Mouse (Mus musculus): ENCODE measurements at regions not wholly inside any gene's neighbourhood (a gene's known extent, or its start where the extent isn't known, plus 50 kb on each side); places are given as distances from the start of the nearest gene placed in this dataset.

DNA sequence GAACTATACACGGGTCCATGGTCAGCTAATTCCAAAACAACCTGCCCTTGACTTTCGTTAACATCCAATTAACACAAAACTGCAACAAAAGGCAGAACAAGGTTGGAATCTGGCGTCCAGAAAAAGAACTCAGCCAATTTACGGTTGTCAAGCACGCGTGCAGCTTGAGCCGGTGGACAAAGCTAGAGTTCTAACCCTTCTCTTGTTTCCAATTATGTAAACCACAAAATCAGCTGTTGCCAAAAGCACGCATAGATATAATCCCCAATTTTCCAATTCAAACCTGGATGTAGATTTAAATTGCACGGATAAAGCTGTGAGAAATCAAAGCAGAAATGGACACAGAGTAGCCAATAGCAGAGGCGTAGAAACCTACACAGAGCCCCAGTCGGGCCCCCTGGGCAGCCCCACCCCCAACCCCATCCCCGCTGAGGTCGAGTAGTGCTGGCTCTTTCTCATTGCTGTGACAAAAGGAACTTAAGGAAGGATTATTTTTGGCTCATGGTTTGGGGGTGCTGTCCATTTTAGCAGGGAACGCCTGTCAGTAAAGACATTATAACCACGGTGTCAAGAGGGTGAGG lies 149.0 kb upstream of the Jarid2 start:
- TF ChIP-seq CTCF (IDR thresholded peaks at IDR 0.05; ENCODE audit: extremely low read depth, insufficient read depth, low read length) (no peak), POLR2A (IDR thresholded peaks at IDR 0.05; ENCODE audit: extremely low read depth, insufficient read depth, low read length) (no peak)
